Mouse (Mus musculus) frontal cortex, postnatal 36 days (tissue): ENCODE results near the gene Gm13212.
"Not testable (repeated sequence)": the region's sequence is repeated elsewhere in the genome, so short reads cannot be mapped to it uniquely, and the experiment has no call there.

Experiments used
- DNase-seq, 2 experiments: peaks; one replicate each; pipeline ENCODE4 v3.0.0; 2022; ENCODE audit warnings: low spot score in 2 of 2

The Gm13212 gene

DNA sequence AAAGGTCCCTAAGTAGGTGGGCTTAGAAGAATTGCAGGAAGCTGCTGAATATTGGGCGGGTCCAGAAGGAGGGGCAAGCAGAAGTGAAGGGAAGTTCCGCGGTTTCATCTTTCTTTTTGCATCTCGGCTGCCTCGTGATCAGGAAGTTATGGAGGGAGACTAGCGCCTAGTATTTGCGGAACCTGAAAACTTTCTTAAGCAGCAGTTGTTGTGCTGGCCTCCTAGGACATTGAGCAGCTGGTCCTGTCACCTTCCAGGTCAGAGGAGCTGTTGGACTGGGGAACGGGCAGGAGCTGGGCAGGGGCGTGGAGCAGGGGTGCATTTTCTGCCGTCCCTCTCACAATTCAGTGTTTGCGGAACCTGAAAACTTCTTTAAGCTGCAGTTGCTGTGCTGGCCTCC lies at the start of gene Gm13212:
Gm13212 (plus strand) TSS at position 89 of the 400 bp plus-strand sequence.
- DNase-seq: not testable (repeated sequence)

- not testable (repeated sequence) for DNase-seq
Observed at GRCm38 (mm10) chr4:145543861-145544260, 41.1 kb upstream of the Gm13212 start.

DNA sequence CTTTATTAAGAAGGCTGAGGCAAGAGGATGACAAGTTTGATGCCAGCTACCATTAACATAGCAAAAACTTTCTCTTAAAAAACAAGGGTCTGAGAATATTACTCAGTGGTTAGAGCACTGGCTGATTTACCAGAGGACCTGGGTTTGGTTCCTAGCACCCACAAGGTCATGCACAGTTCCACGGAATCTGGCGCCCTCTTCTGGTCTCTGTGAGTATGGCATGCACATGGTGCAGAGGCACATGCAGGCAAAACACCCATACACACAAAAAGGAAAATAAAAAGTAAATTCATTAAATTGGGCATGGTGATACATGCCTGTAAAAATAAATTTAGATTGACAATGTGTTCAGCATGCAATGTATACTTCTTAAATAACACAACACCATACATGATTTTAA lies 39.9 kb upstream of the Gm13212 start:
- not testable (repeated sequence) for DNase-seq

GRCm38 (mm10) chr4:145545734-145546349 lies 39.1 kb upstream of the Gm13212 start:
- not testable (repeated sequence) for DNase-seq

DNA sequence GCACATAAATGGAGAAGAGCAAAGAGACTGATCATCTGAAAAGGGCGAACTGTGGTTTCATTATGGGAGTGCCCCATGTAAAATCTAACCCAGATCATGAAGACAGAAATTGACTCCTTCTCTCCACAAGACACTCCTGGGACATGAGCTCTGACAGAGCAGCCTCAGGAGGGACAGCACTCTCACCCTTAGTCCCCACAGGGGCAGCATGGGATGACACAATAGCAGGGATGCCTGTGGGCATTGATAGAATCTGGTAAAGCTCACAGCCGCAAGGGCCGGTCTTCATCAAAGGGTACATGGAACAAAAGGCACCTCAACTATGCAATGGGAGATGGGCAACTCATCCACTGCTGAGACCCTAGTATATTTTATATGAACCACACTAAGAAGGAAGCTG lies 38.5 kb upstream of the Gm13212 start:
- not testable (repeated sequence) for DNase-seq

DNA sequence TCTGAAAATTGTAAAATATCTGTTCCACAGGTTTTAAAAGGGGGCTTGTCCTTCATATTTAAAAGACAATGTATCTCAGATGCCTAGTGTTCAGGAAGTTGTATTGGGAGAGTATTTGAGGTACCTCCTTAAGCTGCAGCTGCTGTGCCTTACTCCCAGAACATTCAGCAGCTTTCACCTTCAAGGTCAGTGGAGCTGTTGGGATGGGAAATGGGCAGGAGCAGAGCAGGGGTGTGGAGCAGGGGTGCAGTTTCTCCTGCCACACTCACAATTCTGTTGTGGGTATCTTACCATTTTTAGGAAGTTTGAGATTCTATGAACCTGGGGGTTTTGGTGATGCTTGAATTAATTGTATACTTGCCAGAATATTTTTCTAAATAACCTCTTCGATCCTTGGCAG lies 28.3 kb upstream of the Gm13212 start:
- no peak for DNase-seq

DNA sequence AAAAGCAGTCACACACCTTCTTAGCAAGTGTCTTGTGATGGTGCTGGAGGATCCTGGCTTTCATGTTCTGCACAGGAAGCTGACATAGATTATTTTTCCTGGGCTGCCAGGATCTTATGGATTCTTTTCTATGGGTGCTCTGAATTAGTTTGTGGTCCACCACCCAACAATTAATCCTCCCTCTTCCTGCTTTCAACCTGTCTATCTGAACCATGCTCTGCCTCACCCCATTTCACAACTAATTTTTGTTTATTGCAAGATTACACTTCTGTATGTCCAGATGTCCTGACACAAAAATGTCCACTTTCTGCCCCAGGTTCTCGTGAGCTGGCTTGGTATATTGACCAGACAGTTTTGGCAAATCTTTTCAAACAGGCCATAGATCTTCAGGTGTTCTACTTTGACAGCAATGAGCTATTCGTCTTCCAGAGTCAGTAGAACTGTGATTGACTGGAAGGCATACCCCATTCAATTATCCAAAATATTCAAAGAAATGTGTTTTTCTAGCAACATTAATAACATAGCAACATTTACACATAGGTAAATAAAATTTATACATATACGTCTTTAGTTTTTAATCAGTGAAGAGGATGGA lies 25.4 kb upstream of the Gm13212 start:
- DNase-seq: no peak

GRCm38 (mm10) chr4:145564111-145564821 lies 20.7 kb upstream of the Gm13212 start:
- no peak for DNase-seq

- not testable (repeated sequence) for DNase-seq
Observed at GRCm38 (mm10) chr4:145570461-145570860, 14.5 kb upstream of the Gm13212 start.

DNA sequence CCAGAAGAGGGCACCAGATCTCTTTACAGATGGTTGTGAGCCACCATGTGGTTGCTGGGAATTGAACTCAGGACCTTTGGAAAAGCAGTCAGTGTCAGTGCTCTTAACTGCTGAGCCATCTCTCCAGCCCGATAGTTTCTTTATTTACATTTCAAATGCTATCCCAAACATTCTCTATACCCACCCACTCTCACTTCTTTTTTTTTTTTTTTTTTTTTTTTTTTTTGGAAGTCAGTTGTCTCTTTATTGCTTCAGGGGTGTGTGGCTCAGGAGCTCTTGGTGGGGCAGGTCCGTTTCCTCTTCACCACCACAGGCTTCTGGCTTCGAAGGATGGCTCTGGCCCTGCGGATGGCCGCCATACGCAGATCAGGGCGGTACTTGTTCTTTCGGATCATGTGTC lies 8.3 kb upstream of the Gm13212 start:
- not testable (repeated sequence) for DNase-seq

DNA sequence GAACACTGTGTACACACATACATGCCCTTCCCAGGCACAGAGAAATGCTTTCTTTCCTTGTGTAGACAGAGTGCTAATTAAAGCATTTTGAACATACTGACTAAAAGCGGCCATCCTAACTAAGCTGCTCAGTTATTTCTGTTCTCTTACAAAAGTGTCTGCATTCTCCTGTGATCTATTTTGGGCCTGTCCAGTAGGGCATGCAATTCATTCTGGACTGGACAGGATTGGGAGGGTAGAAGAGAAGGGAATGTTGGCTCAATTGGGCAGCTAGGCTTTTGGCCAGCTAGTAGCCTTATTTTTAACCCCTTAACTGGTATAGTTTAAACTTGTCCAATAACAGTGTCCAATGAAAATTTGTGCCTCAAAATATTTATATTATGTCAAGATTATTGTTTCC lies 4.6 kb upstream of the Gm13212 start:
- DNase-seq: not testable (repeated sequence)

DNA sequence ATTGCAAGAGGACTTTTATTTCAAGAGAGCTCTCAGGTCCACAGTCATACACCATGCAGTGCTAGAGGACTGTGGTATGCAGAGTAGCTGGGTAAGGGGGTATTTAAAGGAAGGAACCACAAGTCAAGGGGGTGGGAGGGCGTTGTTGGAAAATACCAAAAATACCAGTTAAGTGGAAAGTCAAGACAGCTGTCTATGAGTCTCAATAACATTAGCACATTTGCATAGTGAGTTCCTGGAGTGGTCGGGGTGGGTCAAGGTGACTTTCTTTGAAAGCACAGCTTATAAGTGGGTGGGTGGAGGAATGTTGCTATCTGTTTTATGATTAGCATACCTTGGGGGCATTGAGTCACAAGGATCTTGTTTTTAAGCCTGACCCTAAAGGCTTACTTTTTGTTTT lies 1.1 kb downstream of the Gm13212 start:
- not testable (repeated sequence) for DNase-seq

- not testable (repeated sequence) for DNase-seq
Observed at GRCm38 (mm10) chr4:145594183-145594582, 9.2 kb downstream of the Gm13212 start.

DNA sequence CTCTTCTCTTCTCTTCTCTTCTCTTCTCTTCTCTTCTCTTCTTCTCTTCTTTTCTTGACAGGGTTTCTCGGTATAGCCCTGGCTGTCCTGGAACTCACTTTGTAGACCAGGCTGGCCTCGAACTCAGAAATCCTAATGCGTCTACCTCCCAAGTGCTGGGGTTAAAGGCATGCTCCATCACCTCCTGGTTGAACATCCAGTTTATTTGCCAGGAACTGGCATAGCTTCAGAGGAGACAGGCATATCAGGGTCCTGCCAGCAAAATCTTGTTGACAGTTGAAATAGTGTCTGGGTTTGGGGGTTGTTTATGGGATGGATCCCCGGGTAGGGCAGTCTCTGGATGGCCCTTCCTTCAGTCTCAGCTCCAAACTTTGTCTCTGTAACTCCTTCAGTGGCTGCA lies 9.8 kb downstream of the Gm13212 start:
- not testable (repeated sequence) for DNase-seq

DNA sequence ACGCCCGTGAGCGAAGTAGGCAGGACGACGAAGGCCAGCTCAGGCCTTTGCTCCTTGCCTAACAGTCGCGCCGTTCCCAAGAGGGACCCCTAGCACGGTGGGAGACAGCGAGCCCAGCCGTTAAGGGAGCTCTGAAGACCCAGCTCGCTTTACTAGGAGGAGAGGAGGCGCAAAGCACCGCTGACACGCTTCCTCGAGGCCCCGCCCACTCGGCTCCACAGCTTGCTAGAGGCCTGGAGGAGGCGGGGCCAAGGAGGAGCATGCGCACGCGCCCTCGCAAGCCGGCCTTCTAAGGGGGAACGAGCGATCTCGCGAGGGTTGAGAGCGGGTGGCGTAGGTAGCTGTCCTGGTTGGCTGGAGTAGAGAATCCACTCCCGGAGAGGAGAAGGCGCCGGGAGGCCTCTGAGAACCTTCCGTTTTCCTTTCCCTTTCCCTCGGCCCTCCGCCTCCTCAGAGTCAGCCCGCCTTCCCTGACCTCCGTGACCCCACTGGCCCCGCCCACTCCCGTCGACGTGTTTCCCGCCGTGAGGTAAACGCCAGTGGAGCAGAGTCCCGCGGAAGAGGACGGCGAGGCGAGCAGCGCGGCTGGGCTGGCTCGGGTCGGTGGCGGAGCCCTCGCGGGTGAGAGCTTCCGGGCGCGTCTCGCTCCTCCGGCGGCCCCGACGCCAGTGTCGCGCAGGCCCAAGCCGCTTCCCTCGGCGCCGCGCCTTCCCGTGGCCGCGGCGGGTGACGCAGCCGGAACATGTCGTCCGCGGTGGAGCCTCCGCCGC lies 55.6 kb downstream of the Gm13212 start:
- DNase-seq: not testable (repeated sequence)

- DNase-seq: not testable (repeated sequence)
Observed at GRCm38 (mm10) chr4:145670385-145670784, 85.4 kb downstream of the Gm13212 start, which contains the start of gene Zfp980. Gene Zfp980, plus strand, starts transcription at chr4:145670685.

GRCm38 (mm10) chr4:145674286-145674780 lies 89.4 kb downstream of the Gm13212 start:
- not testable (repeated sequence) for DNase-seq
